ENCODE assay signal across 18 mouse cellular contexts in the genomic region with DNA sequence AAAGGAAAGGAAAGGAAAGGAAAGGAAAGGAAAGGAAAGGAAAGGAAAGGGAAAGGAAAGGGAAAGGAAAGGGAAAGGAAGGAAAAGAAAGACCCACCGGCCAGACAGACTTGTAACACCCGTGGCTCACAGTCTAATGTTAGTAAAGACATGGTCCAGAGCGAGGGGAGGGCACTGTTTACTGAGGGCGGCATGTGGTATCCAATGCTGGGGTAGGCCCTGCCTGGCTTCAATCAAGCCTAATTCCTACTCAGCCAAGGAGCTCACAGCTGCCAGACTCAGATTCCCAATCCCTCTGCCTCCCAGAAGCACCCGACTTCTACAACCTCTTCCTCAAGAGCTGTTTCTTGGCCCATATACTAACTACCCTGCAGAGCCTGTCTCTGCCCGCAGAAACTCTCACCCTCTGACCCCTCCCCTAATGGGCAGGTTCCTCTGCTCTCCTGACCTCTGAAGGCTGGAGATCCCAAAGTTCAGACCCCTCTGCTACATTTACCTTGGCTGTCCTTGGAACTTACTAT. TPM values are rescaled to one million over a fixed set of nuclear protein-coding genes. Genes with fewer than 3 reads are reported as not detected.
A peak's percentile ranks its signal among the peaks of the same experiment; 100 is the strongest.
DNase-seq lines count a peak whose midpoint lies in the region; ATAC-seq and TF ChIP-seq lines count a peak whose summit lies in the region.
"Had no signal": no experiment of that assay in that cellular context is flagged by ENCODE, and none has a peak within 500 bp of the region (broad histone marks: within the 10 kb centered on the region; RNA-seq: fewer than 3 reads in every experiment).

No protein-coding gene starts in this region.

- intact Hi-C loops in gastrocnemius, adult 2 months (cut with DNase I): no loop called here

- H3K4me2 ChIP-seq in embryonic facial prominence, embryonic 15.5 days (replicated peaks): no peak overlapping the region
- no peak overlapping the region; the same call in 1 of the 2 replicates for H3K4me2 ChIP-seq in liver, embryonic 15.5 days
- H3K4me2 ChIP-seq: midbrain, embryonic 15.5 days; neural tube, embryonic 12.5 days had no signal

- no peak for TF ChIP-seq POLR2A in cerebellum, adult 2 months (IDR thresholded peaks at IDR 0.05; ENCODE audit: borderline replicate concordance, insufficient read depth, low read length)

- no peak for TF ChIP-seq CTCF in gastrocnemius, adult 2 months (IDR thresholded peaks at IDR 0.05)
- TF ChIP-seq CTCF in cerebellum, adult 2 months (IDR thresholded peaks at IDR 0.05; ENCODE audit: borderline replicate concordance, insufficient read depth, low read depth, low read length): no peak

- no peak for DNase-seq in gastrocnemius, adult 2 months
- no peak for DNase-seq in gastrocnemius, adult 8-10 months (ENCODE audit: low spot score in 2 of 2)
- peak; percentile 28 for DNase-seq in CD4-positive, CD25-positive, alpha-beta regulatory T cell, adult 2 months (ENCODE audit: low read depth, low spot score)
- no peak for DNase-seq in cerebellum, adult 2 months
- no peak for DNase-seq in kidney, postnatal 4 days
- DNase-seq in thymus, postnatal 4 days: no peak
- DNase-seq: adrenal gland, postnatal 14 days; cerebellum, postnatal 10 days; kidney, adult 8-10 months; layer of hippocampus, adult 9-11 months had no signal

- no peaks in the 10 kb centered on the region for H3K36me3 ChIP-seq in embryonic facial prominence, embryonic 15.5 days
- no peaks in the 10 kb centered on the region; the same call in 1 of the 2 replicates for H3K36me3 ChIP-seq in liver, embryonic 15.5 days (replicated peaks)
- H3K36me3 ChIP-seq: midbrain, embryonic 15.5 days; neural tube, embryonic 12.5 days had no signal

- H3K27me3 ChIP-seq in embryonic facial prominence, embryonic 15.5 days: no peaks in the 10 kb centered on the region
- no peaks in the 10 kb centered on the region for H3K27me3 ChIP-seq in liver, embryonic 15.5 days
- H3K27me3 ChIP-seq in cerebellum, adult 2 months (ENCODE audit: control insufficient read depth, insufficient read depth, low read length): no peaks in the 10 kb centered on the region
- H3K27me3 ChIP-seq: midbrain, embryonic 15.5 days; neural tube, embryonic 12.5 days had no signal

- no peaks in the 10 kb centered on the region for H3K9me3 ChIP-seq in embryonic facial prominence, embryonic 15.5 days (replicated peaks)
- no peaks in the 10 kb centered on the region for H3K9me3 ChIP-seq in liver, embryonic 15.5 days (replicated peaks)
- H3K9me3 ChIP-seq: midbrain, embryonic 15.5 days; neural tube, embryonic 12.5 days had no signal

- H3K9ac ChIP-seq in embryonic facial prominence, embryonic 15.5 days: no peak overlapping the region
- H3K9ac ChIP-seq in liver, embryonic 15.5 days: no peak overlapping the region
- H3K9ac ChIP-seq: midbrain, embryonic 15.5 days; neural tube, embryonic 12.5 days had no signal

- H3K4me3 ChIP-seq in gastrocnemius, adult 2 months: no peak overlapping the region
- H3K4me3 ChIP-seq in embryonic facial prominence, embryonic 15.5 days (replicated peaks): no peak overlapping the region
- H3K4me3 ChIP-seq in liver, embryonic 15.5 days (replicated peaks): no peak overlapping the region
- H3K4me3 ChIP-seq in cerebellum, adult 2 months (replicated peaks; ENCODE audit: insufficient read depth, low read depth, low read length): no peak overlapping the region
- H3K4me3 ChIP-seq: midbrain, embryonic 15.5 days; neural tube, embryonic 12.5 days had no signal

- peaks cover 51% of the 10 kb centered on the region for H3K4me1 ChIP-seq in embryonic facial prominence, embryonic 15.5 days
- H3K4me1 ChIP-seq in liver, embryonic 15.5 days (replicated peaks): peaks cover 41% of the 10 kb centered on the region
- peaks cover 30% of the 10 kb centered on the region for H3K4me1 ChIP-seq in cerebellum, adult 2 months (ENCODE audit: control insufficient read depth, insufficient read depth, low read length)

- WGBS in embryonic facial prominence, embryonic 15.5 days: 25% methylated on average over 6 of the region's 6 CpGs
- WGBS in liver, embryonic 15.5 days (ENCODE audit: insufficient replicate concordance): 63% methylated on average over 6 of the region's 6 CpGs
- WGBS in cerebellum, adult 2 months: 46% methylated on average over 6 of the region's 6 CpGs

- H3K27ac ChIP-seq in gastrocnemius, adult 2 months: peak overlapping the region; percentile 70
- H3K27ac ChIP-seq in embryonic facial prominence, embryonic 15.5 days (replicated peaks): peak overlapping the region; percentile 60; the same call in 1 of the 2 replicates
- peak overlapping the region; percentile 61; the same call in 1 of the 2 replicates for H3K27ac ChIP-seq in liver, embryonic 15.5 days (replicated peaks)
- no peak overlapping the region for H3K27ac ChIP-seq in cerebellum, adult 2 months (ENCODE audit: insufficient read depth, low read length)
- H3K27ac ChIP-seq: macrophage; midbrain, embryonic 15.5 days; neural tube, embryonic 12.5 days had no signal

- ATAC-seq in embryonic facial prominence, embryonic 15.5 days (ENCODE audit: insufficient number of reproducible peaks, low FRiP score, low TSS enrichment, low read depth): no peak
- no peak for ATAC-seq in liver, embryonic 15.5 days (ENCODE audit: insufficient read depth)
- ATAC-seq: forebrain, embryonic 16.5 days; midbrain, embryonic 15.5 days had no signal

RNA-seq across cellular contexts. Expression of gene Szrd1, which starts 10.3 kb away (rescaled TPM):
- total RNA-seq in gastrocnemius, adult 2 months (2021): 100 to 1,000 TPM; 146 to 163 TPM
- total RNA-seq in gastrocnemius, adult 8-10 months (2022): 100 to 1,000 TPM; 137 to 140 (median 139) TPM
- 43.9 and 45.1 TPM in 2 replicates for polyA plus RNA-seq in embryonic facial prominence, embryonic 15.5 days (2015; fragmentation: Nextera tagmentation; extraction: Ambion mirVana)
- 18.1 and 20.7 TPM in 2 replicates for polyA plus RNA-seq in liver, embryonic 15.5 days (2015; fragmentation: Nextera tagmentation; extraction: Ambion mirVana)
- 29.2 and 29.9 TPM in 2 replicates for polyA plus RNA-seq in cerebellum, adult 2 months (2012; rRNA removed)

RNA-seq across cellular contexts. Expression of gene Fbxo42, which starts 18.5 kb away (rescaled TPM):
- 10 to 100 TPM; 10.8 to 10.9 TPM for total RNA-seq in gastrocnemius, adult 2 months (2021)
- total RNA-seq in gastrocnemius, adult 8-10 months (2022): 10 to 100 TPM in 3 of 4 experiments, 1 to 10 TPM in 1; 9.3 to 11.2 (median 10.7) TPM
- 23.7 and 25.8 TPM in 2 replicates for polyA plus RNA-seq in embryonic facial prominence, embryonic 15.5 days (2015; fragmentation: Nextera tagmentation; extraction: Ambion mirVana)
- polyA plus RNA-seq in liver, embryonic 15.5 days (2015; fragmentation: Nextera tagmentation; extraction: Ambion mirVana): 17.9 and 18.3 TPM in 2 replicates
- polyA plus RNA-seq in cerebellum, adult 2 months (2012; rRNA removed): 21.1 and 21.5 TPM in 2 replicates

RNA-seq across cellular contexts. Expression of gene Spata21, which starts 41.1 kb away (rescaled TPM):
- not detected for total RNA-seq in gastrocnemius, adult 2 months (2021)
- total RNA-seq in gastrocnemius, adult 8-10 months (2022): not detected
- 0.20 and 0.28 TPM in 2 replicates for polyA plus RNA-seq in embryonic facial prominence, embryonic 15.5 days (2015; fragmentation: Nextera tagmentation; extraction: Ambion mirVana)
- not detected in 2 replicates for polyA plus RNA-seq in liver, embryonic 15.5 days (2015; fragmentation: Nextera tagmentation; extraction: Ambion mirVana)
- polyA plus RNA-seq in cerebellum, adult 2 months (2012; rRNA removed): 0.21 and 0.48 TPM in 2 replicates
- total RNA-seq: adrenal gland, postnatal 14 days had no signal
- polyA plus RNA-seq: heart, embryonic 14.5 days; macrophage; spleen, adult 2 months had no signal

RNA-seq across cellular contexts. Expression of gene Necap2, which starts 51.1 kb away (rescaled TPM):
- total RNA-seq in gastrocnemius, adult 2 months (2021): 10 to 100 TPM; 13.1 to 16.5 TPM
- 10 to 100 TPM; 12.0 to 19.2 (median 13.8) TPM for total RNA-seq in gastrocnemius, adult 8-10 months (2022)
- 88.0 and 93.4 TPM in 2 replicates for polyA plus RNA-seq in embryonic facial prominence, embryonic 15.5 days (2015; fragmentation: Nextera tagmentation; extraction: Ambion mirVana)
- polyA plus RNA-seq in liver, embryonic 15.5 days (2015; fragmentation: Nextera tagmentation; extraction: Ambion mirVana): 97.2 and 98.6 TPM in 2 replicates
- 66.3 and 68.7 TPM in 2 replicates for polyA plus RNA-seq in cerebellum, adult 2 months (2012; rRNA removed)
